Mouse (Mus musculus) liver, embryonic 16.5 days (tissue): Measurements from ENCODE around the gene Spg11. TPM values are rescaled to one million over a fixed set of nuclear protein-coding genes. Genes with fewer than 3 reads are reported as not detected.

Source experiments
- ATAC-seq: fragments of 200-750 bp; cut with Nextera tagmentation; 2 replicates; pipeline ENCODE4 v1.8.0; 2017; ENCODE audit warnings: low read depth, mild to moderate bottlenecking, moderate number of reproducible peaks, moderate library complexity
- H3K27ac ChIP-seq: fragments of 300-500 bp; sonication (generic); 2 replicates; pipeline ENCODE4 v1.5.1; 2014; ENCODE audit warnings: mild to moderate bottlenecking, low read length
- H3K27me3 ChIP-seq: fragments of 300-500 bp; sonication (generic); 2 replicates; pipeline ENCODE4 v1.6.1; 2014; ENCODE audit warnings: low read depth, low read length, mixed read lengths; ENCODE audit not compliant: control insufficient read depth, insufficient read depth
- H3K36me3 ChIP-seq: fragments of 300-500 bp; sonication (generic); 2 replicates; pipeline ENCODE4 v1.6.1; 2014; ENCODE audit warnings: mild to moderate bottlenecking; ENCODE audit not compliant: control insufficient read depth, insufficient read depth
- H3K4me1 ChIP-seq: fragments of 300-500 bp; sonication (generic); 2 replicates; pipeline ENCODE4 v1.6.1; 2014; ENCODE audit warnings: low read depth, low read length, mixed read lengths; ENCODE audit not compliant: control insufficient read depth
- H3K4me2 ChIP-seq: fragments of 300-500 bp; sonication (generic); 2 replicates; pipeline ENCODE4 v1.6.1; 2014; ENCODE audit warnings: low read depth, low read length, mixed read lengths
- H3K4me3 ChIP-seq: fragments of 300-500 bp; sonication (generic); 2 replicates; pipeline ENCODE4 v1.5.1; 2014; ENCODE audit warnings: low read depth, mild to moderate bottlenecking, low read length
- H3K9ac ChIP-seq: fragments of 300-500 bp; sonication (generic); 2 replicates; pipeline ENCODE4 v1.6.1; 2014; ENCODE audit warnings: low read depth, low read length
- H3K9me3 ChIP-seq: fragments of 300-500 bp; sonication (generic); replicated peaks from 2 replicates; pipeline ENCODE4 v1.6.1; 2016; ENCODE audit warnings: low read length; ENCODE audit not compliant: control insufficient read depth
- WGBS: fragments of 180-500 bp; shearing (Covaris S2); extraction: QIAGEN DNeasy Blood & Tissue Kit; methylation state at CpG from one replicate; pipeline ENCODE4 v1.1.7; 2014; ENCODE audit not compliant: insufficient replicate concordance; 5-methylcytosine and 5-hydroxymethylcytosine counted together
- polyA plus RNA-seq: library from polyadenylated mRNA; unstranded; fragments of >200 nt; fragmentation: Nextera tagmentation; extraction: Ambion mirVana; gene quantifications from 2 replicates; pipeline ENCODE4 v1.2.1, GENCODE M21; 2015

Gene Spg11
- polyA plus RNA-seq: 3.2 and 3.5 TPM in 2 replicates

- peak within 1 kb of the TSS; percentile 88 for H3K27ac ChIP-seq
- peak within 1 kb of the TSS; percentile 80 for H3K4me2 ChIP-seq
- peak within 1 kb of the TSS; percentile 95 for H3K9ac ChIP-seq
- WGBS: 1% methylated on average over 47 of the region's 47 CpGs
- H3K4me3 ChIP-seq: peak within 1 kb of the TSS; percentile 75
- ATAC-seq: peak; percentile 100
- H3K9me3 ChIP-seq: no peaks in the 10 kb centered on the region
- peaks cover 11% of the 10 kb centered on the region for H3K4me1 ChIP-seq
- no peaks in the 10 kb centered on the region for H3K27me3 ChIP-seq
- peaks cover 5% of the 10 kb centered on the region for H3K36me3 ChIP-seq
Measured at GRCm38 (mm10) chr2:122117961-122118958, at the start of gene Spg11. TSS of gene Spg11 (minus strand) at chr2:122118386.

- Histone ChIP-seq H3K27ac (no peak overlapping the region), H3K4me2 (no peak overlapping the region), H3K9me3 (no peaks in the 10 kb centered on the region), H3K4me1 (no peaks in the 10 kb centered on the region), H3K9ac (no peak overlapping the region), H3K36me3 (no peaks in the 10 kb centered on the region), H3K4me3 (no peak overlapping the region), H3K27me3 (no peaks in the 10 kb centered on the region)
- ATAC-seq: peak; percentile 37; the same call in 1 of the 2 replicates
- 70% methylated on average over 11 of the region's 11 CpGs for WGBS
Measured at GRCm38 (mm10) chr2:122164293-122164692, 46.1 kb upstream of the Spg11 start.

GRCm38 (mm10) chr2:122163430-122164195 lies 45.4 kb upstream of the Spg11 start:
- Histone ChIP-seq H3K27me3 (no peaks in the 10 kb centered on the region), H3K4me2 (no peak overlapping the region), H3K9me3 (no peaks in the 10 kb centered on the region), H3K9ac (no peak overlapping the region), H3K4me3 (no peak overlapping the region), H3K27ac (no peak overlapping the region), H3K4me1 (no peaks in the 10 kb centered on the region), H3K36me3 (no peaks in the 10 kb centered on the region)
- WGBS: 62% methylated on average over 13 of the region's 13 CpGs
- ATAC-seq: no peak

GRCm38 (mm10) chr2:122162529-122162928 lies 44.3 kb upstream of the Spg11 start:
- H3K4me3 ChIP-seq: no peak overlapping the region
- no peak overlapping the region for H3K27ac ChIP-seq
- 37% methylated on average over 2 of the region's 2 CpGs for WGBS
- H3K27me3 ChIP-seq: no peaks in the 10 kb centered on the region
- H3K9me3 ChIP-seq: no peaks in the 10 kb centered on the region
- no peak for ATAC-seq
- H3K4me1 ChIP-seq: no peaks in the 10 kb centered on the region
- H3K36me3 ChIP-seq: no peaks in the 10 kb centered on the region
- no peak overlapping the region for H3K4me2 ChIP-seq
- no peak overlapping the region for H3K9ac ChIP-seq

GRCm38 (mm10) chr2:122161542-122161941 lies 43.4 kb upstream of the Spg11 start:
- no peak overlapping the region for H3K4me2 ChIP-seq
- WGBS: 26% methylated on average over 4 of the region's 4 CpGs
- no peaks in the 10 kb centered on the region for H3K36me3 ChIP-seq
- H3K4me3 ChIP-seq: no peak overlapping the region
- H3K27ac ChIP-seq: no peak overlapping the region
- no peak for ATAC-seq
- H3K27me3 ChIP-seq: no peaks in the 10 kb centered on the region
- H3K9me3 ChIP-seq: no peaks in the 10 kb centered on the region
- peaks cover 1% of the 10 kb centered on the region for H3K4me1 ChIP-seq
- H3K9ac ChIP-seq: no peak overlapping the region

- H3K27ac ChIP-seq: no peak within 1 kb of the TSS
- H3K4me1 ChIP-seq: peaks cover 5% of the 10 kb centered on the region
- H3K27me3 ChIP-seq: no peaks in the 10 kb centered on the region
- H3K36me3 ChIP-seq: no peaks in the 10 kb centered on the region
- no peak within 1 kb of the TSS for H3K4me3 ChIP-seq
- H3K9ac ChIP-seq: no peak within 1 kb of the TSS
- no peak within 1 kb of the TSS for H3K4me2 ChIP-seq
- WGBS: 37% methylated on average over 2 of the region's 2 CpGs
- no peaks in the 10 kb centered on the region for H3K9me3 ChIP-seq
- peak; percentile 28; the same call in 1 of the 2 replicates for ATAC-seq
Measured at GRCm38 (mm10) chr2:122160680-122161079, 42.5 kb upstream of the Spg11 start, which contains the start of gene Trim69. TSS of gene Trim69 (plus strand) at chr2:122160700.

GRCm38 (mm10) chr2:122159667-122160066 lies 41.5 kb upstream of the Spg11 start:
- no peaks in the 10 kb centered on the region for H3K36me3 ChIP-seq
- H3K4me3 ChIP-seq: no peak overlapping the region
- 72% methylated on average over 6 of the region's 6 CpGs for WGBS
- ATAC-seq: no peak
- no peaks in the 10 kb centered on the region for H3K9me3 ChIP-seq
- H3K4me2 ChIP-seq: no peak overlapping the region
- no peaks in the 10 kb centered on the region for H3K27me3 ChIP-seq
- no peak overlapping the region for H3K27ac ChIP-seq
- peaks cover 14% of the 10 kb centered on the region for H3K4me1 ChIP-seq
- no peak overlapping the region for H3K9ac ChIP-seq

- 0 out of 2 replicates have a peak, but pooled peaks have one; percentile 18 for ATAC-seq
- no peaks in the 10 kb centered on the region for H3K27me3 ChIP-seq
- H3K4me3 ChIP-seq: no peak overlapping the region
- H3K27ac ChIP-seq: peak overlapping the region; percentile 32; the same call in 1 of the 2 replicates
- H3K36me3 ChIP-seq: peaks cover 3% of the 10 kb centered on the region; the same call in 1 of the 2 replicates
- H3K4me2 ChIP-seq: no peak overlapping the region
- H3K9me3 ChIP-seq: no peaks in the 10 kb centered on the region
- H3K9ac ChIP-seq: no peak overlapping the region
- peaks cover 14% of the 10 kb centered on the region for H3K4me1 ChIP-seq
- WGBS: 56% methylated on average over 6 of the region's 6 CpGs
Measured at GRCm38 (mm10) chr2:122158362-122158802, 40.2 kb upstream of the Spg11 start.
